Mouse (Mus musculus): ENCODE measurements around the gene Naa38. TPM values are rescaled to one million over a fixed set of nuclear protein-coding genes. Genes with fewer than 3 reads are reported as not detected.

Naa38 gene
- polyA plus RNA-seq (2014; fragmentation: Illumina TruSeq; extraction: RNeasy Lipid Tissue Mini Kit (QIAGEN cat#74804); ENCODE audit: low read depth, low replicate concordance) = 48.5 TPM

DNA sequence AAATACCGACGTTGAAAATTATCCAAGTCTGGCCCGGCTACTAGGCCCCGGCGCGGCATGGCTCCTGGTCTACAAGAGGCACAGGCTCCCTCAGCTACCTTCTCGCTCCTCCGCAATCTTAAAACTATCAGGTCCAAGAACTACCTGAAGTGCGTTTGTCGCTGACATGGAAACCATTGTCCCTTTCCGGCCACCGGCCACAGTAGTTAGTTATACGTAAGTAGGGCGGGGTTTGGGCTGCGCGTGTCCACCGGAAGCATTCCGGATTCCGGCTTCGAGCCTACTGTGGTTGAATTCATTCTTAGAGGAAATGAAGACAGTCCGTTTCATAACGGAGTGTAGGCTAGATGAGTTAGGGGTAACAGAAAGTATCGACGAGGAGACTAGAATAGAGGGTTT, at the start of gene Naa38, which contains the start of gene Cyb5d1:
TSS of gene Naa38 (plus strand) at position 253 of the 399 bp plus-strand sequence.
TSS of gene Cyb5d1 (minus strand) at position 397 of the 399 bp plus-strand sequence.

DNA sequence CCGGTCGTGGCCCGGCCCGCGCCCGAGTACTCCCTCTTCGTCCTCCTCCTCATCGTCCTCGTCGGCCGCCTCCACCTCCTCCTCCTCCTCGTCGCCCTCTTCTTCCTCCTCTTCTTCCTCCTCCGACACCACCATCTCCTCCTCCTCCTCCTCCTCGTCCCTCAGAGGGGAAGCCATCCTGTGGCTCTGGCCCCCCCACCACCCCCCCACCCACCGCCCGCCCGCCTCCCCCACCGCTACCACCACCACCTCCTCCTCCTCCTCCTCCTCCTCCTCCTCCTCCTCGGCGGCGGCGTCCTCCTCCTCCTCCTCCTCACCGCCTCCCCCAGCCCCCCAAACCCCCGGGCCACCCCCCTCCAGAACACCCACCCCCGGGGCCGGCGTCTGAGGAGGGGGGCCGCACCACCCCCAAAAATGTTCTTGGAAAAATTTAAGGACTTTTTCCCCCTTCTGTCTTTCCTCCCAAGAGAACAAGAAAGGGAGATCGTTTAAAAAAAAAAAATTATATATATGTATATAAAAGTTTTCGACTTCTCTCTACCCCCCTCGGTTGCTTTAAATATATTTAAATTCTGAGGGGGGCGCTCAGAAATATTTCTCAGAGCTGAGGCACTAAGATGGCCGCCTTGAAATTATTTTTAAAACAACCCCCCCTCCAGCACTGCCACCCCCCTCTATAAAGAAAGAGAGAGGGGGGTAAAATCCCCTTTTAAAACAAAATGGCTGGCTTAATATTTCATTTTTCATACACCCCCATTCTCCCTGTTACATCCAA, 25.9 kb upstream of the Naa38 start, which contains the start of gene Chd3:
TSS of gene Chd3 (minus strand) at position 192 of the 775 bp plus-strand sequence.

DNA sequence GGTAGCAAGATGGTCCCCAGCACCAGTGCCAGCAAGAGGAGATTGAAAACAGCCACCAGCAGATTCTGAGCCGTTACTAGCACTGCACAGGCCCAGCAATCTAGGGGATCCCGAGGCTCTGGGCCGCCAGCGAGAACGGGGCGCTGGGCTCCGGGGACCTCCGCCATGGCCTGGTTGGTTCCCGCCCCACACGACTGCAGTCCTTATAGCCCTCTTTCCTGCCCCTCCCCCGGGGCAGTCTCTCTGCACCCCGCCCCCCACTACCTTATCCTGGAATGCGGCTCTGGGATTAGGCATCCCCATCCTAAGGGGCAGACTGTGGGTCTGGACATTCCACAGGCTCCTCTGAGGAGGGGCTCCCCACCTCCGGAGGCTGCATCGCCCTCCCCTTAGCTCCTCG, 2.8 kb downstream of the Naa38 start, which contains the start of gene Tmem88:
TSS of gene Tmem88 (minus strand) at position 176 of the 400 bp plus-strand sequence.

DNA sequence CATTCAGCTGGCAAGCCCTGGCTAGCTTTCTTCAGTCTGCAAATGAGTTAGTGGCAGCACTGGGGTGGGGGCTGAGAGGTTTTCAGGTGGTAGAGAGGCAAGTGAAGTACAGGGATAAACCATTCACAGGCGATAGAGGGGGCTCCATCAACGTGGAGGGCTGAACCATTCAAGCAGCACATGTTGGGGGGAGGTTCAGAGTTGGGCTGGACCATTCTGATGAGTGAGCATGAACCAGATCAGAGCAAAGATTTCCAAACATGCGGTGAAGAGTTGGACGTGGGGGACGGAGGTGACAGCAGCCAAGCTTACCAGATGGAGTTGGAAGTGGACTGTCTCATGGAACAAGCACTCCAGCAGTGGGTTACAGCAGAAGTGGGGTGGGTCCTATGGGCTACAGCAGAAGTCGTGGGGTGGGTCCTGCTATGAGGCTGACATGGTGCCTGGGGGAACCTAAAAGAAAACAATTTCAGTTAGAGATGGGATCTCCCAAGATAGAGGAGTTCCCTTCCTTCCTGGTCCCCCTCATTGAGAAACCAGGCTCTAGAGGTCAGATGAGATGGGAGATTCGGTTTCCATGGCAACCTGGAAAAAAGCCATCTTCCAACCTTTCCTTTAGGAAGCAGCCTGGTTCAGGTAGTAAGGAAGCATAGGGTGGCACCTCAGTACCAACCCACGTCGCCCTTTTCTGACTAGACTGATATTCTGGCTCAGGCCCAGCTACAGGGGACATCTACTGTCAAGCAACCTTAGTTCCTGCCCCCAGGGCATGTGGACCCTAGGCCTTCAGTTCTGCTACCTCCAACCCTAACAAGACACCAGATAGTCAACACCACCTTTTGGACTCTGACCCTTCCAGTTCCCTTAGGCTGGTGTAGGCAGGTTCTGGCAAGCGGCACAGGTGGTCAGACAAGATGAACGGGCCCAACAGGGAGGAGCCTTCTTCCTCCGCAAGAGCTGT, 18.2 kb downstream of the Naa38 start, which contains the start of gene Kdm6b:
TSS of gene Kdm6b (minus strand) at position 455 of the 961 bp plus-strand sequence.

Other genes starting within 250 kb of the Naa38 start
- not detected for gene Alox12b, start 238.5 kb upstream of the Naa38 start, polyA plus RNA-seq (2014; fragmentation: Illumina TruSeq; extraction: RNeasy Lipid Tissue Mini Kit (QIAGEN cat#74804); ENCODE audit: low read depth, low replicate concordance)
- not detected for gene Alox8, start 197.6 kb upstream of the Naa38 start, polyA plus RNA-seq (2014; fragmentation: Illumina TruSeq; extraction: RNeasy Lipid Tissue Mini Kit (QIAGEN cat#74804); ENCODE audit: low read depth, low replicate concordance)
- gene Gucy2e, start 158.5 kb upstream of the Naa38 start, polyA plus RNA-seq (2014; fragmentation: Illumina TruSeq; extraction: RNeasy Lipid Tissue Mini Kit (QIAGEN cat#74804); ENCODE audit: low read depth, low replicate concordance) = 0.06 TPM
- 13.3 TPM for gene Cntrob, start 71.7 kb upstream of the Naa38 start, polyA plus RNA-seq (2014; fragmentation: Illumina TruSeq; extraction: RNeasy Lipid Tissue Mini Kit (QIAGEN cat#74804); ENCODE audit: low read depth, low replicate concordance)
- gene Trappc1, start 71.5 kb upstream of the Naa38 start, polyA plus RNA-seq (2014; fragmentation: Illumina TruSeq; extraction: RNeasy Lipid Tissue Mini Kit (QIAGEN cat#74804); ENCODE audit: low read depth, low replicate concordance) = 24.6 TPM
- gene Kcnab3, start 69.2 kb upstream of the Naa38 start, polyA plus RNA-seq (2014; fragmentation: Illumina TruSeq; extraction: RNeasy Lipid Tissue Mini Kit (QIAGEN cat#74804); ENCODE audit: low read depth, low replicate concordance) = 4.8 TPM
- gene Rnf227, start 55.0 kb upstream of the Naa38 start, polyA plus RNA-seq (2014; fragmentation: Illumina TruSeq; extraction: RNeasy Lipid Tissue Mini Kit (QIAGEN cat#74804); ENCODE audit: low read depth, low replicate concordance) = 20.7 TPM
- gene Chd3, start 26.1 kb upstream of the Naa38 start, polyA plus RNA-seq (2014; fragmentation: Illumina TruSeq; extraction: RNeasy Lipid Tissue Mini Kit (QIAGEN cat#74804); ENCODE audit: low read depth, low replicate concordance) = 8.0 TPM
- gene Cyb5d1, start 144 bp downstream of the Naa38 start, polyA plus RNA-seq (2014; fragmentation: Illumina TruSeq; extraction: RNeasy Lipid Tissue Mini Kit (QIAGEN cat#74804); ENCODE audit: low read depth, low replicate concordance) = 33.5 TPM
- gene Tmem88, start 2.7 kb downstream of the Naa38 start, polyA plus RNA-seq (2014; fragmentation: Illumina TruSeq; extraction: RNeasy Lipid Tissue Mini Kit (QIAGEN cat#74804); ENCODE audit: low read depth, low replicate concordance) = 0.13 TPM
- gene Kdm6b, start 18.2 kb downstream of the Naa38 start, polyA plus RNA-seq (2014; fragmentation: Illumina TruSeq; extraction: RNeasy Lipid Tissue Mini Kit (QIAGEN cat#74804); ENCODE audit: low read depth, low replicate concordance) = 0.98 TPM
- gene Dnah2, start 153.6 kb downstream of the Naa38 start, polyA plus RNA-seq (2014; fragmentation: Illumina TruSeq; extraction: RNeasy Lipid Tissue Mini Kit (QIAGEN cat#74804); ENCODE audit: low read depth, low replicate concordance) = 10.4 TPM
- 0.48 TPM for gene Efnb3, start 164.7 kb downstream of the Naa38 start, polyA plus RNA-seq (2014; fragmentation: Illumina TruSeq; extraction: RNeasy Lipid Tissue Mini Kit (QIAGEN cat#74804); ENCODE audit: low read depth, low replicate concordance)
- 1.1 TPM for gene Wrap53, start 184.8 kb downstream of the Naa38 start, polyA plus RNA-seq (2014; fragmentation: Illumina TruSeq; extraction: RNeasy Lipid Tissue Mini Kit (QIAGEN cat#74804); ENCODE audit: low read depth, low replicate concordance)
- 2.5 TPM for gene Trp53, start 184.9 kb downstream of the Naa38 start, polyA plus RNA-seq (2014; fragmentation: Illumina TruSeq; extraction: RNeasy Lipid Tissue Mini Kit (QIAGEN cat#74804); ENCODE audit: low read depth, low replicate concordance)
- gene Atp1b2, start 210.5 kb downstream of the Naa38 start, polyA plus RNA-seq (2014; fragmentation: Illumina TruSeq; extraction: RNeasy Lipid Tissue Mini Kit (QIAGEN cat#74804); ENCODE audit: low read depth, low replicate concordance) = 23.7 TPM
- 2.6 TPM for gene Shbg, start 222.4 kb downstream of the Naa38 start, polyA plus RNA-seq (2014; fragmentation: Illumina TruSeq; extraction: RNeasy Lipid Tissue Mini Kit (QIAGEN cat#74804); ENCODE audit: low read depth, low replicate concordance)
- gene Sat2, start 226.5 kb downstream of the Naa38 start, polyA plus RNA-seq (2014; fragmentation: Illumina TruSeq; extraction: RNeasy Lipid Tissue Mini Kit (QIAGEN cat#74804); ENCODE audit: low read depth, low replicate concordance) = 6.7 TPM
- gene Fxr2, start 237.5 kb downstream of the Naa38 start, polyA plus RNA-seq (2014; fragmentation: Illumina TruSeq; extraction: RNeasy Lipid Tissue Mini Kit (QIAGEN cat#74804); ENCODE audit: low read depth, low replicate concordance) = 16.0 TPM